Mouse (Mus musculus) intestine, embryonic 16.5 days (tissue): ENCODE measurements around the gene Lamb2. TPM values are rescaled to one million over a fixed set of nuclear protein-coding genes. Genes with fewer than 3 reads are reported as not detected.

Experiments used
- ATAC-seq: fragments of 200-750 bp; cut with Nextera tagmentation; 2 replicates; pipeline ENCODE4 v1.8.0; 2017; ENCODE audit warnings: moderate TSS enrichment, moderate library complexity
- H3K27ac ChIP-seq: fragments of 300-500 bp; sonication (generic); 2 replicates; pipeline ENCODE4 v1.5.1; 2014; ENCODE audit warnings: mild to moderate bottlenecking, low read length
- H3K27me3 ChIP-seq: fragments of 300-500 bp; sonication (generic); replicated peaks from 2 replicates; pipeline ENCODE4 v1.6.1; 2014; ENCODE audit warnings: low read length, control low read depth, mixed read lengths; ENCODE audit not compliant: control insufficient read depth, insufficient read depth
- H3K36me3 ChIP-seq: fragments of 300-500 bp; sonication (generic); 2 replicates; pipeline ENCODE4 v1.6.1; 2014; ENCODE audit warnings: low read length, control low read depth; ENCODE audit not compliant: control insufficient read depth, insufficient read depth
- H3K4me1 ChIP-seq: fragments of 300-500 bp; sonication (generic); 2 replicates; pipeline ENCODE4 v1.6.1; 2014; ENCODE audit warnings: low read length, control low read depth, mixed read lengths; ENCODE audit not compliant: control insufficient read depth, insufficient read depth
- H3K4me2 ChIP-seq: fragments of 300-500 bp; sonication (generic); 2 replicates; pipeline ENCODE4 v1.6.1; 2014; ENCODE audit warnings: low read depth, low read length, control low read depth
- H3K4me3 ChIP-seq: fragments of 300-500 bp; sonication (generic); 2 replicates; pipeline ENCODE4 v1.5.1; 2014; ENCODE audit warnings: mild to moderate bottlenecking, low read length
- H3K9ac ChIP-seq: fragments of 300-500 bp; sonication (generic); 2 replicates; pipeline ENCODE4 v1.6.1; 2014; ENCODE audit warnings: low read depth, low read length
- H3K9me3 ChIP-seq: fragments of 300-500 bp; sonication (generic); 2 replicates; pipeline ENCODE4 v1.6.1; 2016; ENCODE audit warnings: low read length, control low read depth; ENCODE audit not compliant: control insufficient read depth
- WGBS: fragments of 180-500 bp; shearing (Covaris S2); extraction: QIAGEN DNeasy Blood & Tissue Kit; methylation state at CpG from one replicate; pipeline ENCODE4 v1.1.7; 2014; 5-methylcytosine and 5-hydroxymethylcytosine counted together
- polyA plus RNA-seq: library from polyadenylated mRNA; unstranded; fragments of >200 nt; fragmentation: Nextera tagmentation; extraction: Ambion mirVana; gene quantifications from 2 replicates; pipeline ENCODE4 v1.2.1, GENCODE M21; 2015

Lamb2 gene
- polyA plus RNA-seq, 1 experiment from 2014 or later: 26.6 TPM

DNA sequence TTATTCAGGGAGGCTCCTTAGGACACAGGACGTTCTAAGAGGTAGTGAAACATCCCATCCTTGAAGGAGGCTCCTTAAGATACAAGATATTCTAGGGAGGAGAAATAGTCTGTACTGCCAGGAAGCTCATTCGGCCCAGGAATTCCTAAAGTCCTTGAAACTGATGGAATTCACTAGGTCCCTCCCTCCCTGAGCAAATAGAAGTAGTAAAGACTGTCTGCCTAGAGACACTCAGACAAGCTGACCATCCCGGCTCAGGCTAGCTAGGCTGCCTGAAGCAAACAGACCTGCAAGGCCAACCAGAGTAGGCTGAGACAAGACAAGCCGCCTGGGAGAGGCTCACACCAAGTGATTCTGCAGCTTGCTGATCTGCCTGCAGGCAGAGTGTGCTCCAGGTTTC lies 9.7 kb upstream of the Lamb2 start:
- no peak for ATAC-seq
- Histone ChIP-seq H3K9ac (no peak overlapping the region), H3K27ac (0 out of 2 replicates have a peak overlapping the region, but pooled peaks have one; percentile 33), H3K9me3 (no peaks in the 10 kb centered on the region), H3K4me2 (no peak overlapping the region), H3K36me3 (no peaks in the 10 kb centered on the region), H3K4me1 (no peaks in the 10 kb centered on the region), H3K27me3 (no peaks in the 10 kb centered on the region), H3K4me3 (no peak overlapping the region)
- WGBS: 43% methylated on average over 4 of the region's 4 CpGs

DNA sequence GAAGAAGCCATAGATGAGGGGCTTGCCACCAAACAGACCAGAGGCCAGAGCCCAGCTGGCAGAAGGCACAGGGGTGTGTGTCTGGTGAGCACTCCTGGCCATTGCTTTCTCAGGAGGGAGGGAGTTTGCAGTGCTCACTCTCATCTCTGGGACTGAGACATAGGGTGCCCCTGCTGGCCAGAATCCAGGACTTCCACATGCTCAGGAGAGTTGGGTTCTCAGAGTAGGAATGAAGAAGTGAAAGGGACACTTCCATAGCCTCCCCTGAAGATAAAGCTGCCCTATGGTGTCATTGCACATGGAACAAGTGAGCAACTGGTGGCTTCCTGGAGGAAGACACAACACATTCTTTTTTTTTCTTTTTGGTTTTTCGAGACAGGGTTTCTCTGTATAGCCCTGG lies 5.0 kb upstream of the Lamb2 start:
- ATAC-seq: no peak
- H3K4me1 ChIP-seq: peaks cover 7% of the 10 kb centered on the region
- no peaks in the 10 kb centered on the region for H3K36me3 ChIP-seq
- no peak overlapping the region for H3K4me2 ChIP-seq
- H3K4me3 ChIP-seq: no peak overlapping the region
- H3K9ac ChIP-seq: no peak overlapping the region
- no peaks in the 10 kb centered on the region for H3K9me3 ChIP-seq
- WGBS: 83% methylated on average over 1 of the region's 1 CpGs
- no peak overlapping the region for H3K27ac ChIP-seq
- no peaks in the 10 kb centered on the region for H3K27me3 ChIP-seq

DNA sequence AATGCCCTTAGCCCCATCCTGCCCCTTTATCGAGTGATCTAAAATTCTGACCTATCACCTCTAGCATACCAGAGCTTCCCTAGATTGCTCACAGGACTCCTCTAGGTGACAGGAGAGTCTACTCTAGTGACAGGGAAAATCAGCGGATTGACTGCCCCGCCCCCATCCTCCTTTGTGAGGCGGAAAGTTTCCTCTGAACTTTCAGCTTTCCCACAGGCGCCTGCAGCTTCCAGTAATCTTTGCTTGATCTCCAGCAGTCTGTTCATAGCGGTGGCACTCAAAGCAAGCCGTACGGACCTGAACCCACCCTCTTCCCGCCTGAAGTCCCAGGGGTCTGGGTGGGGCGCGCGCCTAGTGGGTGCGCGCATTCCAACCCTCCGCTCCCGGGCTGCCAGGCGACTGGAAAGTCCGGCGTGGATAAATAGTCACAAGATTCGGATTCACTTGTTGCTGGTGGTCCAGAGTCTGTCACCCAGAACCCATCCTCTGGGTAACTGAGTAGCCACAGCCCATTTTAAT lies 839 bp upstream of the Lamb2 start:
- H3K27me3 ChIP-seq: no peaks in the 10 kb centered on the region
- H3K9me3 ChIP-seq: no peaks in the 10 kb centered on the region
- H3K36me3 ChIP-seq: peaks cover 8% of the 10 kb centered on the region
- peak overlapping the region; percentile 61 for H3K9ac ChIP-seq
- peak overlapping the region; percentile 61 for H3K27ac ChIP-seq
- H3K4me3 ChIP-seq: peak overlapping the region; percentile 48
- H3K4me1 ChIP-seq: peaks cover 20% of the 10 kb centered on the region
- WGBS: under 1% methylated on average over 20 of the region's 20 CpGs
- H3K4me2 ChIP-seq: peak overlapping the region; percentile 58
- ATAC-seq: peak; percentile 82

DNA sequence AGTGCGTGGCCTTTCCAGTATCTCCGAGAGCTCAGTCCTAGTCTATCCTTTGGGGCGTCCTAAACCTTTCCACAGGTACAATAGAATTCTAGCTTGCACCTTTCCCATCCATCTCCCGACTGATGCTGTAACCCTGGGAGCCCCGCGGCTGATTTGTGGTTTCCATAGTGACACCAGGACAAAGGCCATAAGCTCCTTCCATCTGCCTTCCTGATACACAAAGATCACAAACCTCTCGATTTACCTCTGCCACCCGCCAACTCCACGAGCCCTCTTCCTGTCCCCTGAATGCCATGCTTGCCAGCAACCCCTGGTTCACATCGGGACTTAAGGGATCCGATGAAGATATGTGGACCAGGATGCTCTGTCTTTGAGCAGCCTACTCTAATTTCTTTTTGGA lies 295 bp upstream of the Lamb2 start:
- WGBS: 34% methylated on average over 11 of the region's 11 CpGs
- Histone ChIP-seq H3K4me2 (peak overlapping the region; percentile 58), H3K36me3 (peaks cover 11% of the 10 kb centered on the region), H3K27me3 (no peaks in the 10 kb centered on the region), H3K27ac (peak overlapping the region; percentile 61), H3K4me3 (peak overlapping the region; percentile 57), H3K9ac (peak overlapping the region; percentile 61), H3K4me1 (peaks cover 20% of the 10 kb centered on the region), H3K9me3 (no peaks in the 10 kb centered on the region)
- peak; percentile 10; the same call in 1 of the 2 replicates for ATAC-seq

DNA sequence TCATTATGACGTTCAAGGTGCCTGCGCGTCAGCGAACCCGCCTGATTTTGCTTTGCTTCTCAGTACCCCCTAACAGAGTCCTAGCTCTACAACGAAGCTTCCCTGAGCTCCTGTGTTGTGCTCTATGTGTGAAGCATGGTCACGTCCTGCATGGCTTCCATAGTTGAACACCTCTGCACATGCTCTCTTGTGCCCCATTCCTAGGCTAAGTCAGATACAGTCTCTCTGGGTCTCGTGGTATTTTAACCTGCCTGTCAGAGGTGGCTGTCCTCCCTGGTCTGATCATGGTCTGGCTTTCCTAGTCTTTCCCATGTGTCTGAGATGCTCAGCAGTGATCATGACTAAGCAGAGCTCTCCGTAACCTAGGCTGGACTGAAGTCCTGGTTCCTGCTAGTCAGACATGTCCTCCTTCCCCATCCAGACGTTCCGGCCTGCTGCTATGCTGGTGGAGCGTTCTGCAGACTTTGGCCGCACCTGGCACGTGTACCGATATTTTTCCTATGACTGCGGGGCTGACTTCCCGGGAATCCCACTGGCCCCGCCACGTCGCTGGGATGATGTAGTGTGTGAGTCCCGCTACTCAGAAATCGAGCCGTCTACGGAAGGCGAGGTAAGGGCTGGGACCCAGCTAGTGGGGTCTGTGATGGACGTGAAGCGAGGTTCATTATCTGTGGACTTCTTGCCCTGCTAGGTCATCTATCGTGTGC lies 1.4 kb downstream of the Lamb2 start:
- ATAC-seq: no peak
- H3K36me3 ChIP-seq: peaks cover 14% of the 10 kb centered on the region
- H3K4me1 ChIP-seq: peaks cover 20% of the 10 kb centered on the region
- no peak overlapping the region for H3K27ac ChIP-seq
- H3K4me3 ChIP-seq: peak overlapping the region; percentile 57; the same call in 1 of the 2 replicates
- WGBS: 90% methylated on average over 28 of the region's 28 CpGs
- H3K9ac ChIP-seq: no peak overlapping the region
- no peaks in the 10 kb centered on the region for H3K9me3 ChIP-seq
- peak overlapping the region; percentile 58; the same call in 1 of the 2 replicates for H3K4me2 ChIP-seq
- H3K27me3 ChIP-seq: no peaks in the 10 kb centered on the region

DNA sequence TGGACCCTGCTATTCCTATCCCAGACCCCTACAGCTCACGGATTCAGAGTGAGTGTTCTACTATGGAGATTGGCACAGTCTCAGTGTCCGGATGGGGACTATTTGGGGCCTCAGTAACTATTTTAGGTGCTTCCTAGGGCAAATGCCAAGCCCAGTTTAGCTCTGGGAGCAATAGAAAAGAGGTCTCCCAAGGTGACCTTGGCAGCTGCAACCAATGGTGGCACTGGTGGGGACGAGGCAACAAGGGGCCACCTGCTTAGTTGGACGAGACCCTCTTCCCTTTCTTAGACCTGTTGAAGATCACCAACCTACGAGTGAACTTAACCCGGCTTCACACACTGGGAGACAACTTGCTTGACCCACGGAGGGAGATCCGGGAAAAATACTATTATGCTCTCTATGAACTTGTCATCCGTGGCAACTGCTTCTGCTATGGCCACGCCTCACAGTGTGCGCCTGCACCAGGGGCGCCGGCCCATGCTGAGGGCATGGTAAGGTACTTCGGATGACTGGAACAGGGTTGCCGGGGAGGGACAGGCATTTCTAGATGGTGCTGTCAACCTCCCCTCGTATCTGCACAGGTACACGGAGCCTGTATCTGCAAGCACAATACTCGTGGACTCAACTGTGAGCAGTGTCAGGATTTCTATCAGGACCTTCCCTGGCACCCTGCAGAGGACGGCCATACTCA lies 2.1 kb downstream of the Lamb2 start:
- H3K27me3 ChIP-seq: no peaks in the 10 kb centered on the region
- ATAC-seq: no peak
- WGBS: 89% methylated on average over 19 of the region's 19 CpGs
- H3K9me3 ChIP-seq: no peaks in the 10 kb centered on the region
- peaks cover 20% of the 10 kb centered on the region for H3K4me1 ChIP-seq
- H3K36me3 ChIP-seq: peaks cover 18% of the 10 kb centered on the region
- no peak overlapping the region for H3K4me3 ChIP-seq
- no peak overlapping the region for H3K27ac ChIP-seq
- H3K4me2 ChIP-seq: no peak overlapping the region
- H3K9ac ChIP-seq: no peak overlapping the region

DNA sequence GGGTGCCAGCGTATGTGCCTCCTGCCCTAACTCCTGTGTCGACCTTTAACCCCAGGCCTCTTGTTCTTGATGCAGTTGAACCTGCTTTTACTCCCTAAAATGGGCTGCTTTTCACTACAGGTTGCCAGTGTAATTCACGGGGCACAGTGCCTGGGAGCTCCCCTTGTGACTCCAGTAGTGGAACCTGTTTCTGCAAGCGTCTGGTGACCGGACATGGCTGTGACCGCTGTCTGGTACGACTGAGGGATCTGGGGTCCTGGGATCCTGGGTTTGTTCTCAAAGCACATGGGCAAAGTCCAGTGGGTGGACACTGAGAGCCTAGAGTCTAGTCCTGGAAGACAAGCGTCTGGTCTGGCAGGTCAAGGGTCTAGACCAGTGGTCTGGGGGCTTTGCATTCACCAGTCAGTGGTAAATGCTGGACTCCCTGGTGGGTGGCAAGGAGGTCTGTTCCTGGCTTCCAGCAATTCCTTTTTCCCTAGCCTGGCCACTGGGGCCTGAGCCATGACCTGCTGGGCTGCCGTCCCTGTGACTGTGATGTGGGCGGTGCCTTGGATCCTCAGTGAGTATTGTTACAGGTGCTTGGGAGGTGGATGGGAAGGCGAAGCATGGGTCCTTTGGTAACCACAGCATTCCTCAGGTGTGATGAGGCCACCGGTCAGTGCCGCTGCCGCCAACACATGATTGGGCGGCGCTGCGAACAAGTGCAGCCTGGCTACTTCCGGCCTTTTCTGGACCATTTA lies 3.7 kb downstream of the Lamb2 start:
- Histone ChIP-seq H3K27ac (no peak overlapping the region), H3K9ac (no peak overlapping the region), H3K4me3 (no peak overlapping the region), H3K4me2 (no peak overlapping the region), H3K4me1 (peaks cover 20% of the 10 kb centered on the region), H3K9me3 (no peaks in the 10 kb centered on the region), H3K27me3 (no peaks in the 10 kb centered on the region), H3K36me3 (peaks cover 23% of the 10 kb centered on the region)
- 93% methylated on average over 18 of the region's 18 CpGs for WGBS
- ATAC-seq: no peak

DNA sequence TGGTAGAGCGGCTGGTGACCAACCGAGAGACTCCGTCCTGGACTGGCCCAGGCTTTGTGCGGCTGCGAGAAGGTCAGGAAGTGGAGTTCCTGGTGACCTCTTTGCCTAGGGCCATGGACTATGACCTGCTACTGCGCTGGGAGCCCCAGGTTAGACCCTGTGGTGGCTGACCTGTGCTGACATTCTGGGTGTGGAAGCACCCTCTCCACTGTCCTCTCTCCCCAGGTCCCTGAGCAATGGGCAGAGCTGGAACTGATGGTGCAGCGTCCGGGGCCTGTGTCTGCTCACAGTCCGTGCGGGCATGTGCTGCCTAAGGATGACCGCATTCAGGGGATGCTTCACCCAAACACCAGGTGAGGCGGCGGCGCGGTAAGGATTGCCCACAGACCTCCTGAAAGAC lies 4.5 kb downstream of the Lamb2 start:
- ATAC-seq: no peak
- Histone ChIP-seq H3K4me1 (peaks cover 18% of the 10 kb centered on the region), H3K4me3 (no peak overlapping the region), H3K9ac (no peak overlapping the region), H3K27ac (no peak overlapping the region), H3K27me3 (no peaks in the 10 kb centered on the region), H3K36me3 (peaks cover 23% of the 10 kb centered on the region), H3K9me3 (no peaks in the 10 kb centered on the region), H3K4me2 (no peak overlapping the region)
- 93% methylated on average over 15 of the region's 15 CpGs for WGBS

DNA sequence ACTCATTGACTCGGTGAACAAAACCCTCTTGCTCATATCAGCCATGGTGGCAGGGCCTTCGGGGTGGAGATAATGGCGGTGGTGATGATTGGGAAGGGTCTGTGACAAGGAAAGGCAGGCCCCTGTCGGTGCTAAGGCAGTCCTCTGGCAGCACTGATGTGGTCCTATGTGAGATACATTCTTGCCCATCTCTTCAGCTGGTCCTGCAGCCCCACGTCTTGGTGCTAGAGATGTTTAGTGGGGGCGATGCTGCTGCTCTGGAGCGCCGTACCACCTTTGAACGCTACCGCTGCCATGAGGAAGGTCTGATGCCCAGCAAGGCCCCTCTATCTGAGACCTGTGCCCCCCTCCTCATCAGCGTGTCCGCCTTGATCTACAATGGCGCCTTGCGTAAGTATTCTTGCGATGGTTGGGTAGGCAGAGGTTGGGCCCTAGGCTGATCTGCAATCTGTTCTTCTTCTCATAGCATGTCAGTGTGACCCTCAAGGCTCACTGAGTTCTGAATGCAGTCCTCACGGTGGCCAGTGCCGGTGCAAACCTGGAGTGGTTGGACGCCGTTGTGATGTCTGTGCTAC lies 5.9 kb downstream of the Lamb2 start:
- H3K4me2 ChIP-seq: no peak overlapping the region
- H3K36me3 ChIP-seq: peaks cover 26% of the 10 kb centered on the region
- H3K9me3 ChIP-seq: no peaks in the 10 kb centered on the region
- no peak for ATAC-seq
- no peak overlapping the region for H3K27ac ChIP-seq
- H3K9ac ChIP-seq: no peak overlapping the region
- no peak overlapping the region for H3K4me3 ChIP-seq
- no peaks in the 10 kb centered on the region for H3K27me3 ChIP-seq
- WGBS: 94% methylated on average over 19 of the region's 19 CpGs
- peaks cover 14% of the 10 kb centered on the region for H3K4me1 ChIP-seq
